Mouse (Mus musculus): ENCODE measurements around the gene Sgca. TPM values are rescaled to one million over a fixed set of nuclear protein-coding genes. Genes with fewer than 3 reads are reported as not detected.
A peak's percentile ranks its signal among the peaks of the same experiment; 100 is the strongest.

Sgca gene
- polyA plus RNA-seq (2014; fragmentation: Nextera tagmentation; extraction: Ambion mirVana), result not detected in 2 replicates

DNA sequence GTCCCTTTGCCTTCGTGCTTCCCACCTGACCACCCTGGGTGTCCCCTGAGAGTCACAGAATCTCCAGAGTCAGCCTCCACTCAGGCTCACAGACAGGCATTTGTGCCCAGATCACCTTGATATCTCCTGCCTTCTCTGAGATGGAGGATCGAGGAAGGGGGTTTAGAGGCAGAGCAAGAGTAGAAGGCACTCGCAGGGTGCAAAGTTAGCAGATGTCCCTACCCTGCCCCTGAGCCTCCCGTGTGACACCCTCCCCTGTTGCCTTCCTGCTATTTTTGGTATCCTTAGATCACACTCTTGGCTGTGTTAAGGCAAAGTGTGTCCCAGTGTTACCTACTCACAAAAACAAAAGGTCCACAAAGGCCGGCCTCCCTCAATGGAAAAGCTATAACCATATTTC is at the start of gene Sgca:
Gene Sgca, minus strand, starts transcription at position 129 of the 400 bp plus-strand sequence.
- H3K27ac ChIP-seq (ENCODE audit: low read depth, low read length), result no peak within 1 kb of the TSS
- H3K4me3 ChIP-seq (ENCODE audit: low read depth, low read length), result no peak within 1 kb of the TSS
- WGBS, result 70% methylated on average over 5 of the region's 5 CpGs
- H3K27me3 ChIP-seq (ENCODE audit: control insufficient read depth, insufficient read depth, low read length), result no peaks in the 10 kb centered on the region
- ATAC-seq (ENCODE audit: low read depth), result no peak
- no peaks in the 10 kb centered on the region for H3K36me3 ChIP-seq (ENCODE audit: control insufficient read depth, insufficient read depth, low read length)
- H3K9ac ChIP-seq (replicated peaks; ENCODE audit: low read depth, low read length), result no peak within 1 kb of the TSS
- no peak within 1 kb of the TSS for H3K4me2 ChIP-seq (ENCODE audit: low read depth, low read length)
- H3K9me3 ChIP-seq (ENCODE audit: control insufficient read depth, low read length), result no peaks in the 10 kb centered on the region
- 0 out of 2 replicates have a peak, but pooled peaks cover 6% of the 10 kb centered on the region for H3K4me1 ChIP-seq (ENCODE audit: control insufficient read depth, insufficient read depth, low read length)

DNA sequence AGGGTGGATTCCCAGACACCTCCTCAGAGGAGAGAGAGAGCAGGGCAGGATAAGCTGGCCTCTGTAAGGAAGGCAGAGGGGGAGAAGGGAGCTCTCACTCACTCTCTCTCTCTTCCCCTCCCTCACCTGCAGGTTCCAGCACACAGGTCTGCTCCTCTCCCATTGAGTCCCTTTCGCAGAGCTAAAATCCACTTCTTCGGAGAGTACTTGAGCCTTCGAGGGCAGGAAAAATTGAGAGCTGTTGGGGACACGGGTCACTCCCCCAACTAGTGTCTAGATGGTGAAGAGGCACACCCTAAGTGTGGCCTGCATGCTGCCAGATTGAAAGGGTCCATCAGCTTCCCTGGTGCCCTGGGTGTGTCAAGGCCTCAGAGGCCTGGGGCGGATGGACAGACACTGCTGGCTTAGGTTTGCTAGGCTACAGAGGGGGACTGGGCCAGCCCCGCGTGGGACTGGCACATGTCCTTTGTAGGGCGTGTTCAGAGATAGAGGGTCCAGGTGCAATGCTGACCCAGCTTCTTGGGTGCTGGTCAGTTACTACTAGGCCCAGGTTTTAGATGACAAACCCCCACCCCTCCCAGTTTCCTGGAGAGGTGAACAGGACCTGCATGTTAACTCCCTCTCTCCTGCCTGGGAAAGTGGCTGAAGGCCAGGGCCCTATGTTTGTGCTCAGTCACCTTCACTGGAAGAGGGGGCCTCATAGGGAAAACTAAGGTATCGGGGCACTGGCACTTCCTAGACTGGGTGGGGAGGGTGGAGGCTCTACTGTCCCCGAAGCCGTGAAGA is 49.3 kb upstream of the Sgca start:
- Histone ChIP-seq H3K4me3 (ENCODE audit: low read depth, low read length) (no peak overlapping the region), H3K27me3 (ENCODE audit: control insufficient read depth, insufficient read depth, low read length) (no peaks in the 10 kb centered on the region), H3K4me1 (ENCODE audit: control insufficient read depth, insufficient read depth, low read length) (no peaks in the 10 kb centered on the region), H3K9ac (replicated peaks; ENCODE audit: low read depth, low read length) (no peak overlapping the region), H3K36me3 (ENCODE audit: control insufficient read depth, insufficient read depth, low read length) (peaks cover 51% of the 10 kb centered on the region), H3K27ac (ENCODE audit: low read depth, low read length) (no peak overlapping the region), H3K9me3 (ENCODE audit: control insufficient read depth, low read length) (no peaks in the 10 kb centered on the region), H3K4me2 (ENCODE audit: low read depth, low read length) (no peak overlapping the region)
- 91% methylated on average over 11 of the region's 11 CpGs for WGBS
- no peak for ATAC-seq (ENCODE audit: low read depth)

DNA sequence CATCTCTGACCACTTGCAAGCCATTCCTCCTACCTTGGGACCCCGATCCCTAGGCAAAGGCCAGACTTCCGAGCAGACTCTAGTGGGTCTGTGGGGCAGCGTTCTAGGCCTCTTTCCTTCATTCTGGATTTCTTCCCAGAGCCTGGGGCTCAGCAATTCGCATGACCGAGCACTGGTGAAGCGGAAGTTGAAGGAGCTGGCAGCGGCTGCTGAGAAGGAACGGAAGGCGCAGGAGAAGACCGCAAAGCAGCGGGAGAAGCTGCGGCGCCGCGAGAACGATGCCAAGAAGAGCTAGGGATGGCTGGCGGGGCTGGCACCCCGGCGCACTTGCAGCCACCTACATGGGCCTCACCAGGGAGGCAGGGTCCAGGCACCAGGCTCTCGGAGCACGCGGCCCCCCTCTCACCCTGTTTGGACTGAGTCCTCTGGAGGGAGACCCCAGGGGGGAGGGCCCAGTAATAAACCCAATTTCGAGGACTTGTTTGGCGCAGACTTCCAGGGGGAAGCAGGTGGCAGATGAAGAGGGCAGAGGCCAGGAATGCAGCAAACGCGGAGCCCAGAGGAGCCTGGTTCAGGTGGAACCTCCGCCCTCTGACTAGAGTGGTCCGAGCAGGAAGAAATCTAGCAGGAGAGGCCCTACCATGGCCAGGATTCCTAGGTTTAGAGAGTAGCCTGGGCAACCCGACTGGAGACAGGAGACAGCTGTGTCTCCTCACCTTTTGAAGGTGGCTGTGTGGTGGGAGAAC is 48.5 kb upstream of the Sgca start:
- no peak for ATAC-seq (ENCODE audit: low read depth)
- no peaks in the 10 kb centered on the region for H3K4me1 ChIP-seq (ENCODE audit: control insufficient read depth, insufficient read depth, low read length)
- H3K4me3 ChIP-seq (ENCODE audit: low read depth, low read length), result no peak overlapping the region
- H3K9ac ChIP-seq (replicated peaks; ENCODE audit: low read depth, low read length), result no peak overlapping the region
- 65% methylated on average over 29 of the region's 29 CpGs for WGBS
- no peak overlapping the region for H3K4me2 ChIP-seq (ENCODE audit: low read depth, low read length)
- H3K9me3 ChIP-seq (ENCODE audit: control insufficient read depth, low read length), result no peaks in the 10 kb centered on the region
- peaks cover 58% of the 10 kb centered on the region for H3K36me3 ChIP-seq (ENCODE audit: control insufficient read depth, insufficient read depth, low read length)
- no peaks in the 10 kb centered on the region for H3K27me3 ChIP-seq (ENCODE audit: control insufficient read depth, insufficient read depth, low read length)
- 0 out of 2 replicates have a peak overlapping the region, but pooled peaks have one; percentile 22 for H3K27ac ChIP-seq (ENCODE audit: low read depth, low read length)

DNA sequence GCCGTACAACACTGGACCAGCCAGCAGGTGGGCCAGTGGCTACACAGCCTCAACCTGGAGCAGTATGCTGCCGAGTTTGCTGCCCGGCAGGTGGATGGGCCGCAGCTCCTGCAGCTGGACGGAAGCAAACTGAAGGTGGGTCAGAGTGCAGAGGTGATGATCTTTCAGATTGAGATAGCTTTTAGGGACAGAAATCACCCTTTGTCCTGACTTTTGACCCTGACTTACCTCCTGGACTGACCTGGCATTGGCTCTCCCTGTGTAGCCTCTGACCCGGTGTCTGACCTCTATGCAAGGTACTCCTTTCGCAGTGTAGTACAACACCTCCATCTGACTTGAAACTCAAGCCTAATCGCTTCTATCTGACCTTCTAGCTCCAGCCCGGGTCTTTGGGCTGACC is 47.4 kb upstream of the Sgca start:
- Histone ChIP-seq H3K4me3 (ENCODE audit: low read depth, low read length) (no peak overlapping the region), H3K36me3 (ENCODE audit: control insufficient read depth, insufficient read depth, low read length) (peaks cover 68% of the 10 kb centered on the region), H3K9ac (replicated peaks; ENCODE audit: low read depth, low read length) (no peak overlapping the region), H3K9me3 (ENCODE audit: control insufficient read depth, low read length) (no peaks in the 10 kb centered on the region), H3K4me1 (ENCODE audit: control insufficient read depth, insufficient read depth, low read length) (no peaks in the 10 kb centered on the region), H3K4me2 (ENCODE audit: low read depth, low read length) (no peak overlapping the region), H3K27ac (ENCODE audit: low read depth, low read length) (no peak overlapping the region), H3K27me3 (ENCODE audit: control insufficient read depth, insufficient read depth, low read length) (no peaks in the 10 kb centered on the region)
- ATAC-seq (ENCODE audit: low read depth), result no peak
- 96% methylated on average over 9 of the region's 9 CpGs for WGBS

DNA sequence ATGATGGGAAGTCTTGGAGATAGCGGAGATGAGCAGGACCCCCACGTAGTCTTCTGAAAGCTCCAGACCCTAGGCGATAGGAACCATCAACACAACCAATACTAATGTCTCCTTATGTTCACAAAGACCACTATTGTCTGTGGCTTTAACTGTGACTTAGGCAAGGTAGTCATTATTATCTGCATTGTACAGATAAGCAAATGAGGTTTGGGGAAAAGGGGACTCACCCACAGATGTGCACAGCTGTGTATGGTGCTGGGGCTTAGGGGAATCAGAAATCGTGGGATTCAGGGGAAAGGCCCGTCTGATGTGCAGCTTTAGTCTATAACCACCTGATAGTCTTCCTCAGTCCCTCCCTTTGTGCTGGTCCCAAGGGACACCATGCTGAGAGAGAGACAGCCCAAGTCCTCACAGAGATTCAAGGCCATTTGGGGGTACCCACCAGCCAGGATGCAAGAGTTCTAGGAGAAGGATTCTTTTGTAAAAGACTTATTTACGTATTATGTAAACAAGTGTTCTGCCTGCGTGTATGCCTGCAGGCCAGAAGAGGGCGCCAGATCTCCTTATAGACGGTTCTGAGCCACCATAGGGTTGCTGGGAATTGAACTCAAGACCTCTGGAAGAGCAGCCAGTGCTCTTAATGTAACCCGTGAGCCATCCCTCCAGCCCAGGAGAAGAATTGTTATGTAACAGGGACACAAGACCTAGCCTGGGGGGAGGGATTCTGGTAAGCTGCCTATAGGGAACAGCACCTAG is 46.3 kb upstream of the Sgca start:
- Histone ChIP-seq H3K27me3 (ENCODE audit: control insufficient read depth, insufficient read depth, low read length) (no peaks in the 10 kb centered on the region), H3K4me2 (ENCODE audit: low read depth, low read length) (no peak overlapping the region)
- 82% methylated on average over 10 of the region's 10 CpGs for WGBS

DNA sequence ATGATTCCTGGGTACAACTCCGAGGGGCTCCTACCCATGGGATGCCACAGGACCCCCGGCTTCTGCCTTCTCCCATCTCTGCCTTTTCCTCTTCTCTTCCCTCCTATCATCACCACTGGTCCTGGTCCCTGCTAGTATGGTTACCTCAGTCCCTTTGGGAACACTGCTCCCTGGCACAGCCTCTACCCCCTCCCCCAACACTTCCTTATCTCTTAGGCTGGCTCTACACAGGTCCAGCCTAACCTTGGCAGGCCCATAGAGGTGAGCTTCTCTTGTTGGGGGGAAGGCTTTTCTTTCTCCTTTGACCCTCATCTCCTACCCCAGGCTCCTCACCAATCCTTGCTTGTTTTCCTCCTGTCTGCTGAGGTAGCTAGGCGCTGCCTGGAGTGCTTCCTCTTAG is 39.4 kb upstream of the Sgca start:
- Histone ChIP-seq H3K27ac (ENCODE audit: low read depth, low read length) (no peak overlapping the region), H3K36me3 (ENCODE audit: control insufficient read depth, insufficient read depth, low read length) (peaks cover 34% of the 10 kb centered on the region; the same call in 1 of the 2 replicates), H3K9me3 (ENCODE audit: control insufficient read depth, low read length) (no peaks in the 10 kb centered on the region), H3K9ac (replicated peaks; ENCODE audit: low read depth, low read length) (no peak overlapping the region), H3K4me3 (ENCODE audit: low read depth, low read length) (no peak overlapping the region), H3K4me1 (ENCODE audit: control insufficient read depth, insufficient read depth, low read length) (peaks cover 26% of the 10 kb centered on the region), H3K27me3 (ENCODE audit: control insufficient read depth, insufficient read depth, low read length) (no peaks in the 10 kb centered on the region), H3K4me2 (ENCODE audit: low read depth, low read length) (no peak overlapping the region)
- ATAC-seq (ENCODE audit: low read depth), result no peak
- 80% methylated on average over 3 of the region's 3 CpGs for WGBS

More for the DNA sequence above, 46.3 kb upstream of the Sgca start:
- no peaks in the 10 kb centered on the region for H3K9me3 ChIP-seq (ENCODE audit: control insufficient read depth, low read length)
- ATAC-seq (ENCODE audit: low read depth), result no peak
- H3K36me3 ChIP-seq (ENCODE audit: control insufficient read depth, insufficient read depth, low read length), result peaks cover 68% of the 10 kb centered on the region
- H3K4me1 ChIP-seq (ENCODE audit: control insufficient read depth, insufficient read depth, low read length), result no peaks in the 10 kb centered on the region
- H3K4me3 ChIP-seq (ENCODE audit: low read depth, low read length), result no peak overlapping the region
- no peak overlapping the region for H3K9ac ChIP-seq (replicated peaks; ENCODE audit: low read depth, low read length)
- no peak overlapping the region for H3K27ac ChIP-seq (ENCODE audit: low read depth, low read length)

DNA sequence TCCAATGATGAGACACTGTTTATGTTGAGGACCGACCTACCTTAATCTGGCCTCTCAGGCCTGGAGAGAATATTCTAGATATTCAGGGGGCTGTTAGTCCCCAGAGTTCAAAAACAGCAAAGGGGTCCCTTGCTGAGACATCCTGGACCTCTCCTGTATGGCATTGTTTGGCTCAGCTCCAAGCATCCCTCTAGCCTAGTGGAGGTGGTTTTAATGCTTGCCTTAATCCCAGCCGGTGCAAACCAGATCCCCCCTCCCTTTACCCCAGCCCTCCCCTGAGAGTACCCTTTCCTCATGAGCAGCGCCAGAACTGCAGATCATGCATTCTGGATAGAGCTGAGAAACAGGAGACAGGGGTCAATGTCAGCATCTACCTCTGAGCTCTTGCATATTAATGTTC is 36.4 kb upstream of the Sgca start:
- no peaks in the 10 kb centered on the region for H3K27me3 ChIP-seq (ENCODE audit: control insufficient read depth, insufficient read depth, low read length)
- H3K4me1 ChIP-seq (ENCODE audit: control insufficient read depth, insufficient read depth, low read length), result peaks cover 35% of the 10 kb centered on the region
- H3K9me3 ChIP-seq (ENCODE audit: control insufficient read depth, low read length), result no peaks in the 10 kb centered on the region
- H3K36me3 ChIP-seq (ENCODE audit: control insufficient read depth, insufficient read depth, low read length), result peaks cover 16% of the 10 kb centered on the region; the same call in 1 of the 2 replicates
- no peak for ATAC-seq (ENCODE audit: low read depth)
- H3K4me2 ChIP-seq (ENCODE audit: low read depth, low read length), result peak overlapping the region; percentile 85
- WGBS, result 35% methylated on average over 3 of the region's 3 CpGs
- H3K9ac ChIP-seq (replicated peaks; ENCODE audit: low read depth, low read length), result peak overlapping the region; percentile 99; the same call in 1 of the 2 replicates
- H3K4me3 ChIP-seq (ENCODE audit: low read depth, low read length), result peak overlapping the region; percentile 92
- no peak overlapping the region for H3K27ac ChIP-seq (ENCODE audit: low read depth, low read length)

DNA sequence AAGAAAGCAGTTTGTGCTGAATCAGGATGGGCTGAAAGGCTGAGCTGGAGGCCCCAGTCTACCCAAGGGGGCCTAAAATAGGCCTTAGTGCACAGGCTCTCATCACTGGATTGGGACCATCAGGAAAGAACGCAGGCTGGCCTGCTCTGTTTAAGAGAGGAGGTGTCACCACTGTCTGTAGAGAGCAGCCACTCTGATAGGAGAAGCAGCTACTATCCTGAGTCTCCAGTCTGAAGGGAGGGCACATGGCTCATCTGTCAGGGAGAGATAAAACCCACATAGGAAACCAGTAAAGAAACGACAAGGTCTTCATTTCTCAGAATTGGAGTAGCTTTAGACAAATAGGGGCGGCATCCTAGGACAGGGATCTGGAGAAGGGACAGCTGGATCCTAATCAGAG is 35.9 kb upstream of the Sgca start:
- peak overlapping the region; percentile 85 for H3K4me2 ChIP-seq (ENCODE audit: low read depth, low read length)
- H3K9me3 ChIP-seq (ENCODE audit: control insufficient read depth, low read length), result no peaks in the 10 kb centered on the region
- H3K9ac ChIP-seq (replicated peaks; ENCODE audit: low read depth, low read length), result peak overlapping the region; percentile 99
- H3K27me3 ChIP-seq (ENCODE audit: control insufficient read depth, insufficient read depth, low read length), result no peaks in the 10 kb centered on the region
- H3K36me3 ChIP-seq (ENCODE audit: control insufficient read depth, insufficient read depth, low read length), result peaks cover 16% of the 10 kb centered on the region; the same call in 1 of the 2 replicates
- peak overlapping the region; percentile 11; the same call in 1 of the 2 replicates for H3K27ac ChIP-seq (ENCODE audit: low read depth, low read length)
- WGBS, result 48% methylated on average over 3 of the region's 3 CpGs
- H3K4me1 ChIP-seq (ENCODE audit: control insufficient read depth, insufficient read depth, low read length), result peaks cover 38% of the 10 kb centered on the region
- H3K4me3 ChIP-seq (ENCODE audit: low read depth, low read length), result peak overlapping the region; percentile 92
- ATAC-seq (ENCODE audit: low read depth), result no peak

Data from neural tube, embryonic 14.5 days (tissue).